Mouse (Mus musculus) adrenal gland, postnatal 36 days (tissue): ENCODE results near the gene Aif1. TPM values are rescaled to one million over a fixed set of nuclear protein-coding genes. Genes with fewer than 3 reads are reported as not detected.
"Not testable (repeated sequence)": the region's sequence is repeated elsewhere in the genome, so short reads cannot be mapped to it uniquely, and the experiment has no call there.

ENCODE experiments used
- DNase-seq, 2 experiments: peaks; one replicate each; pipeline ENCODE4 v3.0.0; 2021; ENCODE audit warnings: mixed read lengths in 1 of 2
- total RNA-seq, 2 experiments: library from RNA; stranded (reverse); gene quantifications; 2 replicates each; pipeline ENCODE4 v1.2.3; 2021

The Aif1 gene
- total RNA-seq, 2 experiments from 2014 or later, result 3.8 to 4.4 TPM

DNA sequence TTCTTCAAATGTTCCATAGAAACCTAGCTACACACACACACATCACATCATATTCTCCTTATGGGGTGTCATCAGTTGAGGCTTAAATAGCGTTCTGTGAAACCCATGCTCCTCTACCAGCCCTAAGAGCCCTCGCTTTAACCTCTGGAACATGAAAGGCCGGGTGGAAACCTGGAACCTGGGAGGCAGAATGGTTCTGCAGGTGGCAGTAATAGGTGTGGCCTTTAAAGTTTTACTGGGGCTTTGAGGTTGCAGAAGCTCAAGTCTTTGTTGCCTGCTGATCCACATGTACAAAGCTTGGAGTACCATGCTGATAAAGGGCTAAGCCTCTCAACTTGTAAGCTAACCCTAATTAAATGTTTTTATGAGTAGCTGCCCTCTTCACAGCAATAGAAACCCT is 28.5 kb downstream of the Aif1 start:
- no peak for DNase-seq

GRCm38 (mm10) chr17:35146139-35146538 is 29.7 kb downstream of the Aif1 start:
- no peak for DNase-seq

DNA sequence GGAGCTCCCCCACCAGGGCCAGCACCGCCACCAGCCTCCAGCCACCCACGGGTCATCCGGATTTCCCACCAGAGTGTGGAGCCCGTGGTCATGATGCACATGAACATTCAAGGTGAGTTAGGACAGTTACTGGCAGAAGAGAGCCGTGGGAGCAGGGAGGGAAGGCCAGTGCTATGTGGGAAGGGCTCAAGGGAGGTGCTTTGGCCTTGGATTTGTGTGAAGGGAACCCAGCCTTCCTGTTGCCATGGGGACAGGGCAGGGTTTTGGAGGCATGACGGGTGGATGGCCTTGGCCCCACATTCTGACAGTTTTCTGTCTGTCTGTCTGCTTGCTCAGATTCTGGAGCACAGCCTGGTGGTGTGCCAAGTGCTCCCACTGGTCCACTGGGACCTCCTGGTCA is 33.9 kb downstream of the Aif1 start:
- DNase-seq, result peak; percentile 91 to 92

- peak; percentile 47 to 67 for DNase-seq
Measured at GRCm38 (mm10) chr17:35140490-35140996, 35.3 kb downstream of the Aif1 start.

GRCm38 (mm10) chr17:35139269-35139668 is 36.6 kb downstream of the Aif1 start:
- DNase-seq, result peak; percentile 48 to 50

GRCm38 (mm10) chr17:35135591-35136320 is 40.1 kb downstream of the Aif1 start:
- no peak for DNase-seq

DNA sequence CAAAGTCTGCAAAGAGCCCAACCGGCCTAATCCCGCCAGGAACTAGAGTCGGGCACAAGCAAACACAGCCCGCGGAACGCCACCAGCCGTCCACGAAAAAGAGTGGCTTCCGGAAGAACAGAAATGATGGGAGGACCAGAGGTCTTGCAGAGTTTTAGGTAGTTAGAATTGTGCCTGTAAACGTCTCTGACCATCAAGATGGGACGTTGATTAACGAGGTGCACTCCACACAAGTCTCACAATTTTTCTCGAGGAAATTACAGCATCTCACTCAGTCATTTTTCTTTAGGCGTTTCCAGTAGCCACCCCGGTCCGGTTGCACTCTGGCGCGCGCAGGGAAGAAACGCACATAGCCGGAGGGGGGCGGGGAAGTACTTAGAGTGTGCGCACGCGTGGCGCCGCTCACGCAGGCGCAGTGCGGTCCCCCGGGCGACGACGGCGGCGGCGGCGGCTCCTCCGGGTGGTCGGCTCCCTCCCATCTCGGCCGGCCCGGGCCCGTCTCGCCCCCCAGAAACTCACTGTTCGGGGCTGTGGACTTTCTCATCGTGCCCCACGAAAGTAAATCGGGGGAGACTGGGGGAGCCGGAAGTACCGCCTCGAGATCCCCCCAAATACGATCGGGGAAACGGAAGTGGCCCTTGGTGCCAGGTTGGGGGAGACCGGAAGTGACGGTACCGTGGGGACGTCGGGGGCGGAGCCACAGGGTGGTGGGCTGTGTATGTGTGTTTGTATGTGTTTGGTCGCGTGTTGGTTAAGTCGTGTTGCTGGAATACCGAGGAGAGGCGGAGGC is 40.9 kb downstream of the Aif1 start, which contains the start of gene Bag6:
Gene Bag6 (plus strand): TSS at position 378 of the 790 bp plus-strand sequence.
- peak; percentile 94 to 95 for DNase-seq

- DNase-seq, result no peak
Measured at GRCm38 (mm10) chr17:35133517-35133916, 42.4 kb downstream of the Aif1 start.

- no peak for DNase-seq
Measured at GRCm38 (mm10) chr17:35132174-35132560, 43.7 kb downstream of the Aif1 start.

DNA sequence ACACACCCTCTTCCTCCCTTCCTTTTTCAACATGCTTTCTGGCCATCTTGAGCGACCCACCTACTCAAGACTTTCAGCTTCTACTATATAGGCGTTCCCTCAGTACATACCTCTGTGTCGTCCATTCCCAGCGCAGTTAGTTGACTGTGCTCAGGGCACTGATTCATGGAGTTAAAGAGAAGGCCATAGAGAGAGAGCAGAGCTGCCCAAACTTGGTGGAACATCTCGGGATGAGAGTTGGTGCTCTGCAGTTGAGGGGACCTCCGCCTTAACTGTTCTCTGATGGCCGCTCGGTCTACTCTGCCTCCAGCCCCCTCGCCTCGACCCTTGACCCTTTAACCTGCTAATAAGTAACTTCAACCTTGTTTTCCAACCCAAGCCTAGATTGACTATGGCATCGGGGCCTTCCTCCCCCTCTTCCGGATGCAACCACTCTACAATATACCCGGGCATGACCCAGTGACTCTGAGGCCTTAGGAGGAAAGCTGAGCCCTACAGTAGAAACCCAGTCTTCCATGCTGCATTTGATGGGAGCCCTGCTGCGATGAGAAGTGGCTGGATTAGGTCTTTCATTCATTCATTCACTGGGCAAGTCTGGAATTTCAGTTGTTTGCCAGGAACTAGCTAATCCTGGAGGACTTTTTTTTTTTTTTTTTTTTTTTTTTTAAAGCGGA is 44.2 kb downstream of the Aif1 start, which contains the start of gene Apom:
Gene Apom (minus strand): TSS at position 551 of the 674 bp plus-strand sequence.
- no peak for DNase-seq

- DNase-seq, result no peak
Measured at GRCm38 (mm10) chr17:35131038-35131437, 44.8 kb downstream of the Aif1 start.

DNA sequence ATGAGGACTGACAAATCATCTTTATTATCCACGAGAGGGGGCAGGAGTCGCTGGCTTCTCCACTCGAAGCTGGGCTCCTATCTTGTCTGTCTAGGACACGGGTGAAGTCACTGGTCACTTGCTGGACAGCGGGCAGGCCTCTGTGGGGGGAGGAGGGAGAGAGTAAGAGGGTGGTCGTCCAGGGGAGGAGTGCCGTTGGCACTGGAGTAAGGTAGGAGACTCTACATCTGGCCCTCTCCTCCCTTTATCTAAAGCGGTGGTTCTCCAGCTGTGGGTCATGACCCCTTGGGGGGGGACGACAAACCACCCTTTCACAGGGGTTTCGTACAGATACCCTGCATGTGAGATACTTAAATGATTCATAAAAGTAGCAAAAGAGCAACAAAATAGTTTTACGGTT is 46.9 kb downstream of the Aif1 start:
- DNase-seq, result no peak

- DNase-seq, result no peak
Measured at GRCm38 (mm10) chr17:35127017-35127416, 48.9 kb downstream of the Aif1 start.

DNA sequence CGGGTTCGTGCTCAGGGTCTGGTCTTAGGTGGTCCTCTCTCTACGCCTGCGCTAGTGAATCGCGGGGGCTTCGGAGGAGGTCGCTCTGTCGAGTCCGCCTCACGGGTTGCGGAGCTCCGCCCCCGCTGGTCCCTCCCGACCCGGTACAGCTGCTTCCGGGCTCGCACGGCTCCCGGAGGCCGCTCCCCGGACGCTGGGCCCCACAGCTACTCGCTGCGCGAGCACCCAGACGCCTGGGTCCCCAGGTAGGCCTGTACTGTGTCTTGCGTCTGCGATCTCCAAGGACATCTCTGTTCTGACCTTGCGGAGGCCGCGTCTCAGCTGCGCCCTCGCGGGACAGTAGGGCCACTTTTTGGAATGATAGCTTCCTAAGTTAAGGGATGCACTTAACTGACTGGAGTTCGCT is 49.7 kb downstream of the Aif1 start, which contains the start of gene D17H6S53E:
Gene D17H6S53E (plus strand): TSS at position 168 of the 406 bp plus-strand sequence.
- peak; percentile 83 to 91 for DNase-seq

- DNase-seq, result no peak
Measured at GRCm38 (mm10) chr17:35125578-35125977, 50.3 kb downstream of the Aif1 start.

- DNase-seq, result no peak
Measured at GRCm38 (mm10) chr17:35125081-35125480, 50.8 kb downstream of the Aif1 start.

- DNase-seq, result not testable (repeated sequence)
Measured at GRCm38 (mm10) chr17:35124261-35124896, 51.5 kb downstream of the Aif1 start.

DNA sequence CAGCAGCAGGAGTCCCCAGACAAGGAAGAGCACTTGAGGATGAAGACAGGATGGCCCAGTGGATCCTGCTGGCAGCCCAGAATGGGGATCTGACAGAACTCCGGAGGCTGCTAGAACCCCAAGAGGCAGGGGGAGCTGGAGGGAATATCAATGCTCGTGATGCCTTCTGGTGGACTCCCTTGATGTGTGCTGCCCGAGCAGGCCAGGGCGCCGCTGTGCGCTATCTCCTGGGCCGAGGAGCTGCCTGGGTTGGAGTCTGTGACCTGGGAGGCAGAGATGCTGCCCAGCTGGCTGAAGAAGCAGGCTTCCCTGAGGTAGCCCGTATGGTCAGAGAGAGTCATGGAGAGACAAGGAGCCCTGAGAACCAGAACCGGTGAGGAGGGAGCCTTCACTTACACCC is 52.6 kb downstream of the Aif1 start:
- not testable (repeated sequence) for DNase-seq

GRCm38 (mm10) chr17:35121871-35122303 is 54.0 kb downstream of the Aif1 start, which contains the start of gene Csnk2b:
Gene Csnk2b (minus strand): TSS chr17:35122053.
- DNase-seq, result peak; percentile 55 to 71

GRCm38 (mm10) chr17:35121143-35121799 is 54.6 kb downstream of the Aif1 start, which contains the start of gene Gpank1:
Gene Gpank1 (plus strand): TSS chr17:35121455.
- DNase-seq, result peak; percentile 99
